Mouse (Mus musculus) adrenal gland, postnatal 25 days (tissue): ENCODE data around the gene Dr1. TPM values are rescaled to one million over a fixed set of nuclear protein-coding genes. Genes with fewer than 3 reads are reported as not detected.

Experiments used
- total RNA-seq: library from RNA; stranded (reverse); gene quantifications from 2 replicates; pipeline ENCODE4 v1.2.3, GENCODE M21; 2021

Dr1 gene
- total RNA-seq, 1 experiment from 2014 or later, result 35.2 TPM

Other genes with a start within 250 kb of the Dr1 start
- gene Mtf2, start 203.2 kb upstream of the Dr1 start, total RNA-seq, result 29.3 and 35.1 TPM in 2 replicates
- 38.6 and 40.8 TPM in 2 replicates for gene Tmed5, start 136.3 kb upstream of the Dr1 start, total RNA-seq
- 1.2 and 2.1 TPM in 2 replicates for gene Ccdc18, start 136.0 kb upstream of the Dr1 start, total RNA-seq
- 12.1 and 13.8 TPM in 2 replicates for gene Pigg, start 43.7 kb downstream of the Dr1 start, total RNA-seq
- gene Gm42517, start 99.0 kb downstream of the Dr1 start, total RNA-seq, result 1.8 and 2.0 TPM in 2 replicates
- gene Pde6b, start 119.5 kb downstream of the Dr1 start, total RNA-seq, result not detected in 2 replicates
- 347 and 535 TPM in 2 replicates for gene Atp5k, start 165.6 kb downstream of the Dr1 start, total RNA-seq
- gene Mfsd7a, start 180.0 kb downstream of the Dr1 start, total RNA-seq, result 1.1 TPM in 2 replicates
- 40.3 and 55.4 TPM in 2 replicates for gene Pcgf3, start 192.3 kb downstream of the Dr1 start, total RNA-seq